Mouse (Mus musculus): ENCODE results near the gene Itpr1.
"Not testable (repeated sequence)": the region's sequence is repeated elsewhere in the genome, so short reads cannot be mapped to it uniquely, and the experiment has no call there.

Gene Itpr1

GRCm38 (mm10) chr6:108551725-108552620 is 339.1 kb downstream of the Itpr1 start:
- DNase-seq (ENCODE audit: low read depth): no peak

GRCm38 (mm10) chr6:108553013-108553412 is 340.1 kb downstream of the Itpr1 start:
- no peak for DNase-seq (ENCODE audit: low read depth)

- no peak for DNase-seq (ENCODE audit: low read depth)
Measured at GRCm38 (mm10) chr6:108553536-108553935, 340.6 kb downstream of the Itpr1 start.

GRCm38 (mm10) chr6:108554389-108554788 is 341.5 kb downstream of the Itpr1 start:
- no peak for DNase-seq (ENCODE audit: low read depth)

GRCm38 (mm10) chr6:108554878-108555277 is 342.0 kb downstream of the Itpr1 start:
- DNase-seq (ENCODE audit: low read depth): no peak

GRCm38 (mm10) chr6:108557576-108558322 is 344.9 kb downstream of the Itpr1 start:
- no peak for DNase-seq (ENCODE audit: low read depth)

- DNase-seq (ENCODE audit: low read depth): not testable (repeated sequence)
Measured at GRCm38 (mm10) chr6:108559226-108559625, 346.3 kb downstream of the Itpr1 start.

- DNase-seq (ENCODE audit: low read depth): no peak
Measured at GRCm38 (mm10) chr6:108562971-108563370, 350.1 kb downstream of the Itpr1 start.

GRCm38 (mm10) chr6:108565447-108565846 is 352.6 kb downstream of the Itpr1 start:
- not testable (repeated sequence) for DNase-seq (ENCODE audit: low read depth)

GRCm38 (mm10) chr6:108566549-108566948 is 353.7 kb downstream of the Itpr1 start:
- no peak for DNase-seq (ENCODE audit: low read depth)

- DNase-seq (ENCODE audit: low read depth): no peak
Measured at GRCm38 (mm10) chr6:108569460-108570187, 356.7 kb downstream of the Itpr1 start.

- no peak for DNase-seq (ENCODE audit: low read depth)
Measured at GRCm38 (mm10) chr6:108570351-108571041, 357.6 kb downstream of the Itpr1 start.

- DNase-seq (ENCODE audit: low read depth): no peak
Measured at GRCm38 (mm10) chr6:108571042-108571590, 358.2 kb downstream of the Itpr1 start.

- DNase-seq (ENCODE audit: low read depth): no peak
Measured at GRCm38 (mm10) chr6:108572646-108573045, 359.8 kb downstream of the Itpr1 start.

GRCm38 (mm10) chr6:108577056-108577455 is 364.2 kb downstream of the Itpr1 start:
- no peak for DNase-seq (ENCODE audit: low read depth)

- DNase-seq (ENCODE audit: low read depth): no peak
Measured at GRCm38 (mm10) chr6:108588426-108588825, 375.5 kb downstream of the Itpr1 start.

GRCm38 (mm10) chr6:108592227-108592626 is 379.3 kb downstream of the Itpr1 start:
- DNase-seq (ENCODE audit: low read depth): no peak

GRCm38 (mm10) chr6:108592636-108593035 is 379.7 kb downstream of the Itpr1 start:
- no peak for DNase-seq (ENCODE audit: low read depth)

- no peak for DNase-seq (ENCODE audit: low read depth)
Measured at GRCm38 (mm10) chr6:108594171-108594841, 381.4 kb downstream of the Itpr1 start.

GRCm38 (mm10) chr6:108598691-108599090 is 385.8 kb downstream of the Itpr1 start:
- DNase-seq (ENCODE audit: low read depth): no peak

- no peak for DNase-seq (ENCODE audit: low read depth)
Measured at GRCm38 (mm10) chr6:108599317-108599716, 386.4 kb downstream of the Itpr1 start.

All from c-Kit-positive CD71-positive TER-119-negative erythroid progenitor cells, embryonic 14.5 days (primary cell).